Mouse (Mus musculus): ENCODE data around the gene Tpbg. TPM values are rescaled to one million over a fixed set of nuclear protein-coding genes. Genes with fewer than 3 reads are reported as not detected.

The Tpbg gene
- total and polyA plus RNA-seq, 3 experiments, result not detected

DNA sequence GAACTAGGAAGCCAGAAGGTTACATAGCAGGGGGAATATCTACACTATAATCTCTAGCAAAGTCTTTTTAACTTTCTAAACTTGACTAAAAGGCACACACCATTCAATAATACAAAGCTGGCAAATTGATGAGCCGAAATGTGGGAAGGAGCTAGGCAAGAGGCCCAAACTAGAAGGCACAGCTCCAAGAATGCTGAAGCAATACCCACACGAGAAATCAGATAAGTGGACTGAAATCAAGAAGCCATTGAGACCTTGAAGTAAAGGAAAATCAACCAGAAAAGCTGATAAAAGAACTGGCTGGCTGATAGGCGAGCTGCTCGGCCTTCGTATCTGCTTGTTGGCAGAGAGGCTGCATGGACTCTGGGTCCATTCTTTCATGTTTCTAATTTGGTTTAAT lies 51.5 kb downstream of the Tpbg start:
- H3K4me2 ChIP-seq (ENCODE audit: insufficient read depth, low read depth, poor library complexity, severe bottlenecking), result no peak overlapping the region
- H3K36me3 ChIP-seq (replicated peaks in 1 of 2; ENCODE audit: control insufficient read depth in 1 of 2, insufficient read depth in 1 of 2, low read length in 1 of 2), result no peaks in the 10 kb centered on the region
- H3K4me1 ChIP-seq (ENCODE audit: control insufficient read depth in 1 of 2, insufficient read depth in 2 of 2), result no peaks in the 10 kb centered on the region
- TF ChIP-seq USF2 (conservative IDR thresholded peaks at IDR 0.05; ENCODE audit: low read depth, low read length) (no peak), RAD21 (IDR thresholded peaks at IDR 0.05; ENCODE audit: low read depth, low read length) (no peak), SMC3 (IDR thresholded peaks at IDR 0.05; ENCODE audit: low read depth, low read length) (no peak), PAX5 (IDR thresholded peaks at IDR 0.05; ENCODE audit: low read length) (no peak), NELFE (IDR thresholded peaks at IDR 0.05; ENCODE audit: low read depth, low read length) (no peak), JUN (IDR thresholded peaks at IDR 0.05; ENCODE audit: insufficient read depth, low read depth, low read length) (no peak), ZNF384 (IDR thresholded peaks at IDR 0.05; ENCODE audit: low read depth, low read length) (no peak), HCFC1 (IDR thresholded peaks at IDR 0.05; ENCODE audit: low read depth, low read length) (no peak)
- dilution Hi-C loops (cut with MboI; ENCODE audit: extremely low pct_ligation_motif_present, extremely low pct_unique_long_range_greater_than_20kb, low sequenced_read_pairs) (no loop called here), in situ Hi-C loops (cut with MboI; ENCODE audit: low pct_ligation_motif_present, low pct_unique_long_range_greater_than_20kb, low sequenced_read_pairs) (no loop called here)
- H3K27me3 ChIP-seq (replicated peaks), result no peaks in the 10 kb centered on the region
- H3K27ac ChIP-seq (ENCODE audit: insufficient read depth, low read depth), result no peak overlapping the region
- H3K9ac ChIP-seq (ENCODE audit: insufficient read depth, low read depth), result no peak overlapping the region
- H3K4me3 ChIP-seq (replicated peaks in 1 of 3; ENCODE audit: low read depth in 2 of 3, low read length in 2 of 3, poor library complexity in 1 of 3), result no peak overlapping the region
- H3K79me2 ChIP-seq (replicated peaks; ENCODE audit: control insufficient read depth, extremely low read depth, insufficient read depth, poor library complexity, severe bottlenecking), result no peaks in the 10 kb centered on the region
- DNase-seq (ENCODE audit: extremely low read depth), result no peak
- no peaks in the 10 kb centered on the region for H3K9me3 ChIP-seq (replicated peaks; ENCODE audit: low read length)

Other genes with a start within 250 kb of the Tpbg start
- 32.7 and 34.2 TPM in 2 replicates for gene Ibtk, start 93.0 kb upstream of the Tpbg start, total RNA-seq (2012; rRNA removed)
- 40.6 and 44.2 TPM in 2 replicates for gene Ibtk, start 93.0 kb upstream of the Tpbg start, total RNA-seq (2014; rRNA removed)
- gene Ibtk, start 93.0 kb upstream of the Tpbg start, polyA plus RNA-seq (2012; ENCODE audit: insufficient read length, low read depth), result 37.8 and 41.3 TPM in 2 replicates